Mouse (Mus musculus) lung, postnatal 0 days (tissue): ENCODE data around the gene Taar7f.

Experiments used
- CTCF ChIP-seq: IDR thresholded peaks from 2 replicates; pipeline ENCODE4 v1.5.1; 2016; ENCODE audit warnings: antibody characterized with exemption, mild to moderate bottlenecking
- EP300 ChIP-seq: IDR thresholded peaks from 2 replicates; pipeline ENCODE4 v1.6.1; 2016; ENCODE audit warnings: antibody characterized with exemption, mild to moderate bottlenecking, control low read depth

DNA sequence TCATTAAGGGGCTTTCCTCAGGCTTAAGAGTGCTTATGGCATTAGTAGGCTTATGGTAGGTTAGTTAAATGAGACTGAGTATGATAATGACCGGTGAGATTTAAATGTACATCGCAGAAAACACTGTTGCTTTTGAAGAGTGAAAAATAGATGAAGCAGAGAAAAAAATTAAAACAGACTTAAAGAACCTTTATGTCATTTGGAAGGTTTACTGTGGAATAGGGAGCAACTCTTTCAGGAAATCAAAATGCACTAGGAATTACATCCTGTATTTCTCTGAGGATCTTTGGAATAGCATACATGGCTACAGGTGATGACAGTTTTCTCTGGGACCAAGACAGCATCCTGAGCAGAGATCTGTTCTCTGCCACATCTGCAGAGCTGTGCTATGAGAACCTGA lies 12.0 kb upstream of the Taar7f start, which contains the start of gene Taar7e:
- TF ChIP-seq CTCF (no peak), EP300 (no peak)
